Mouse (Mus musculus): ENCODE data around the gene Man2a1.

Man2a1 gene

GRCm38 (mm10) chr17:64628796-64629195 is 28.3 kb downstream of the Man2a1 start:
- DNase-seq (ENCODE audit: low read depth, low spot score): no peak

GRCm38 (mm10) chr17:64629486-64629885 is 28.9 kb downstream of the Man2a1 start:
- DNase-seq (ENCODE audit: low read depth, low spot score): no peak

- DNase-seq (ENCODE audit: low read depth, low spot score): no peak
These were observed 30.0 kb downstream of the Man2a1 start for GRCm38 (mm10) chr17:64630506-64630905.

DNA sequence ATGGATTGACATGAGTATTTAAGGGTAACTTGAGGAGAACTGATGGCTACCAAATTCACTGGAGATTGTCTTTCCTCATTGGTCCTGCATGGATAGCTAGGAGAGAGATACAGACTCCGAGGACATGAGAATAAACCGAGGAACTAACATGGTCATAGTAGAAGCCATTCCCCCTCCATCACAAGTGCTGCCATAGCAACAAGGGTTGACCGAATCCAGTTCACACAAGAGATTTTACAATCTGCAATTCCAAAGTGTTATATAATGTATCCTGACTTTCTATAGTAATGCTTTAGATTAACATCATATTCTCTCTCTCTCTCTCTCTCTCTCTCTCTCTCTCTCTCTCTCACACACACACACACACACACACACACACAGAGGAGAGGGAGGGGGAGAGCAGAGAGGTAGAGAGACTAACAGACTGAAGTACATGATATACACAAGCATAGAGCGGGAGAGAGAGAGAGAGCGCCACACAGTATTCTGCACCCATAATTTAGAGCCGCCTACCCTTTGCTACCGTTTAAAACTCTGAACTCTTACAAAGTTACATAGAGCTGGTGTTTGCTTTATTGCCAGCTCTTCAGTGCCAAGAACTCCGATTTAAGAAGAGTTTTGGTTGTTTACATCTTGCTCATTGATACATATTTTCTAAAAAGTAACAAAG is 37.5 kb downstream of the Man2a1 start:
- DNase-seq (ENCODE audit: low read depth, low spot score): no peak

- no peak for DNase-seq (ENCODE audit: low read depth, low spot score)
These were observed 40.8 kb downstream of the Man2a1 start for GRCm38 (mm10) chr17:64641376-64641775.

DNA sequence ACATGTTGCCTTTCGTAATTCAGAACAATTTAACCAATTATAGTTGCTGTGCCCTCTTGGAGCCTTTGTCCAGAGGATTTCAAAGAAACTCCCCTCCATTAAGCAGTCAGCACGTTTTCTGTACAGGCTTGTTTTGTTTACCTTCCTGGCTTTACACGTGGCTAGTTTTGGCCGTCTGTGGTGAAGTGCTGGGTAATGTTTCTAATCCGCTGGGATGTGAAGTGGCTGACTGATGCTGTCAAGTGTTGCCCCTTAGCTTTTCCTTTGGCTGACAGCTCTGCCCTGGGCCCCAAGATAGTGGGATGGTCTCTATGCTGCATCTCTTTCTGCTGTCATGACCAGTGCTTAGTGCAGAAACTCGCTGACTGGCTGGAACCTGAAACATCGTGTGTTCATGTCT is 43.1 kb downstream of the Man2a1 start:
- DNase-seq (ENCODE audit: low read depth, low spot score): no peak

GRCm38 (mm10) chr17:64644888-64645605 is 44.5 kb downstream of the Man2a1 start:
- DNase-seq (ENCODE audit: low read depth, low spot score): no peak

GRCm38 (mm10) chr17:64647396-64647795 is 46.9 kb downstream of the Man2a1 start:
- no peak for DNase-seq (ENCODE audit: low read depth, low spot score)

DNA sequence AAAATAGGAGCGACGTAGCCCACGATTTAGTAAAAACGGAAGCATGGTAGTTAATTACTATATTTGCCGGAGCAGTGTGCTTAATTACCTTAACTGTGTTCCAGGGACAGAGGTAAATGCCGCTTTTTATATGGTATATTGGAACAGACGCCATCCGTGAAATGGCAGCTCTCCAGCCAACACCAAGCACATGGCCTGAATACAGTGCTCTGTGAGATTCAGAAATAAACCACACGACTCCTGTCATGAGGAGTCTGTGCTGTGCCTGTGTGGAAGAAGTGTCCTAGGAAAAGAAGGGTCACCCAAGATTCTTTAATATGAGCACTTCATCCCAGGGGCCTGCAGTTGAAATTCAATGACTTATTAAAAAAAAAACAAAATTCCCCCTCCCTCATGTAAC is 50.2 kb downstream of the Man2a1 start:
- DNase-seq (ENCODE audit: low read depth, low spot score): no peak

DNA sequence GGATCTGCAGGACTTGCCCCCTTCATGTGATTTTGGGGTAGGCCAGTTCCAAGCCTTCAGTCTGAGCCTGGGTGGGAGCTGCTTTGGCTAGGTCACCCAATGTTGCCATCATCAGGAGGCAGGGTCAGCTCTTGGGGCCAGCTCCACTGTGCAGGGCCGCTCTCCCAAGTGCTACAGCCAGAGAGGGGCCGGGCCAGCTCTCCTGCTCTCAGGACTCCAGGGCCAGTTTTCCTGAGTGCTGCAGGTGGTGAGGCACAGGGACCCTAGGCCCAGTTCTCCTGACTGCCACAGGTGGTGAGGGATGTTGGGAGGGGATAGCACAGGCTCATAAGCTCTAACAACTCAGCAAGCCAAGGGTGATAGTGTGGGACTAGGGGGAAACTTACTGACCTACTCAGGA is 53.1 kb downstream of the Man2a1 start:
- DNase-seq (ENCODE audit: low read depth, low spot score): no peak

- no peak for DNase-seq (ENCODE audit: low read depth, low spot score)
These were observed 59.1 kb downstream of the Man2a1 start for GRCm38 (mm10) chr17:64659682-64660081.

DNA sequence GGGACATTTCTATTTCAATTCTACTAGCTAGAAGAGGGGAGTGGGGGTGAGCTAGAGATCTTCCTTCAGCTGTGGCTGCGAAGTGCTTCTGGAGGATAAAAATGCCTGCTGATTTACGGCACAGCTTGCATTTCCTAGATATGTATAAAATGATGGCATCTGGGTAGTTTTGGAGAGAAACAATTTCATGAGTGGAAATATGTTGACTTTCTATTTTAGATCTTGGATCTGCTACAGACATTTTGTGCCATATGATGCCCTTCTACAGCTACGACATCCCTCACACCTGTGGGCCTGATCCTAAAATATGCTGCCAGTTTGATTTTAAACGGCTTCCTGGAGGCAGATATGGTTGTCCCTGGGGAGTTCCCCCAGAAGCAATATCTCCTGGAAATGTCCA is 66.0 kb downstream of the Man2a1 start:
- no peak for DNase-seq (ENCODE audit: low read depth, low spot score)

DNA sequence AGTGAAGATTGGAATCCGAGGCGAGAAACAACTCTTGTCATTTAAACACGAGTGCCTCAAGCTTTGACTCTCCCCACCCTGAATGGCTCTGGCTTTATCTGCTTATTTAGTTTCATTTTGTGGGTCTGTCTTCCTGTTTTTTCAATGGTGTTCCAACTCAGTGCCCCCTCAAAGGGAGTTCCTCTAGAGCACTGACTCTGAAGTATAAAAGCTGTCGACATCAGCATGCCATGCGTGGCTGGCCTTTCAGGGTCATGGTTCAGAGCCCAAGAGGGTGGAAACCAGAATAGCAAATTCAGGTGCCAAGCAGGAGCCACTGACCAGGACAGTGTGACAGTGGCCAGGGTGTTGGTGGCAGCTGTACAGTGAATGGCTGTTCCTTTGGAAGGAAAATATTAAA is 68.0 kb downstream of the Man2a1 start:
- DNase-seq (ENCODE audit: low read depth, low spot score): no peak

GRCm38 (mm10) chr17:64674401-64674800 is 73.9 kb downstream of the Man2a1 start:
- no peak for DNase-seq (ENCODE audit: low read depth, low spot score)

DNA sequence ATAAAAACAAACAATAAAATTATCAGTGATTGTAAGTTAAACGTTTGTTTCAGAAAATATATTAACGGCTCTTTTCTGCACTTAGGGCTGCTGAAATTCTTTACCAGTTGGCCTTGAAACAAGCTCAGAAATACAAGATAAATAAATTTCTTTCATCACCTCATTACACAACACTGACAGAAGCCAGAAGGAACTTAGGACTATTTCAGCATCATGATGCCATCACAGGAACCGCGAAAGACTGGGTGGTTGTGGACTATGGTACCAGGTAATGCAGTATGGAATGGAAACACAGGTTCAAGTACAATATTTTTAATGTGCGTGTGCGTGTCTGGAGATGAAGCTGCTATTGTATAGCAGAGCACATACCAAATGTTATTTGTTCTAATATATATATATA is 74.4 kb downstream of the Man2a1 start:
- DNase-seq (ENCODE audit: low read depth, low spot score): no peak

GRCm38 (mm10) chr17:64676735-64677469 is 76.4 kb downstream of the Man2a1 start:
- DNase-seq (ENCODE audit: low read depth, low spot score): no peak

GRCm38 (mm10) chr17:64681461-64681860 is 80.9 kb downstream of the Man2a1 start:
- DNase-seq (ENCODE audit: low read depth, low spot score): no peak

DNA sequence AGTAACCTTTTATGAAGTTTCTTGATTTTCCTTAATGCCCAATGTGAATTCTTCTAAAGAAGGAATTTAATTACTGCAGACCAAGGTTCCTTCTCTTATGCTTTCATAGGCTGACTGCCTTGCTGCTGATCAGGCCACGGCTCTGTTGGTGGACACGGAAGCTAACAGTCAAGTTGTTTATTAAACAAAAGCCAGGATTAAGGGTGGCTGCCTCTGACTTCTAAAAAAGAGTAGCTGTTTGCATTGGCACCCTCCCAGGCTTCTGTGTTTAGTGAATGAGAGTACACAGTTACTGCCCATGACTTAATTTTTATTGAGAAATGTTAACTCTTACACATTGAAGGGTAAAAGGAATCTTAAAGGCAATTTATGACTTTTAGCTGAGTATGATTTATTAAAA is 81.4 kb downstream of the Man2a1 start:
- no peak for DNase-seq (ENCODE audit: low read depth, low spot score)

GRCm38 (mm10) chr17:64684088-64684487 is 83.6 kb downstream of the Man2a1 start:
- peak; percentile 8 for DNase-seq (ENCODE audit: low read depth, low spot score)

- no peak for DNase-seq (ENCODE audit: low read depth, low spot score)
These were observed 84.8 kb downstream of the Man2a1 start for GRCm38 (mm10) chr17:64685216-64685903.

- DNase-seq (ENCODE audit: low read depth, low spot score): no peak
These were observed 89.1 kb downstream of the Man2a1 start for GRCm38 (mm10) chr17:64689614-64690013.

GRCm38 (mm10) chr17:64697277-64697831 is 96.8 kb downstream of the Man2a1 start:
- DNase-seq (ENCODE audit: low read depth, low spot score): no peak
